In genomic region chr4:41115793-41116192, GRCm38 (mm10) we compare ENCODE assay signal across 15 mouse cellular contexts. TPM values are rescaled to one million over a fixed set of nuclear protein-coding genes. Genes with fewer than 3 reads are reported as not detected.
"Had no signal": no experiment of that assay in that cellular context is flagged by ENCODE, and none has a peak within 500 bp of the region (broad histone marks: within the 10 kb centered on the region; RNA-seq: fewer than 3 reads in every experiment).

No protein-coding gene starts in this region.

- DNase-seq: retina, postnatal 1 day; right cerebral cortex, adult 18-20 months; right cerebral cortex, postnatal 14 days; right cerebral cortex, postnatal 25 days; right cerebral cortex, postnatal 4 days; spleen, adult 18-20 months; thymus, adult 18-20 months; thymus, adult 2 months; thymus, postnatal 14 days; thymus, postnatal 25 days; thymus, postnatal 36 days; thymus, postnatal 4 days had no signal

- H3K27ac ChIP-seq: neural tube, embryonic 15.5 days; stomach, embryonic 15.5 days; stomach, postnatal 0 days had no signal

- H3K4me2 ChIP-seq: neural tube, embryonic 15.5 days; stomach, embryonic 15.5 days had no signal

- H3K27me3 ChIP-seq: neural tube, embryonic 15.5 days; stomach, embryonic 15.5 days had no signal

- H3K4me3 ChIP-seq: neural tube, embryonic 15.5 days; stomach, embryonic 15.5 days had no signal

- H3K9ac ChIP-seq: neural tube, embryonic 15.5 days; stomach, embryonic 15.5 days had no signal

- H3K4me1 ChIP-seq: neural tube, embryonic 15.5 days; stomach, embryonic 15.5 days had no signal

- H3K9me3 ChIP-seq: neural tube, embryonic 15.5 days; stomach, embryonic 15.5 days had no signal

RNA-seq across cellular contexts. Expression of gene Aqp3, which starts 17.8 kb away (rescaled TPM):
- polyA plus RNA-seq: neural tube, embryonic 15.5 days had no signal
